Mouse (Mus musculus) liver, embryonic 16.5 days (tissue): Measurements from ENCODE around the gene Brat1. TPM values are rescaled to one million over a fixed set of nuclear protein-coding genes. Genes with fewer than 3 reads are reported as not detected.

Experiments
- ATAC-seq: fragments of 200-750 bp; cut with Nextera tagmentation; 2 replicates; pipeline ENCODE4 v1.8.0; 2017; ENCODE audit warnings: low read depth, mild to moderate bottlenecking, moderate number of reproducible peaks, moderate library complexity
- H3K27ac ChIP-seq: fragments of 300-500 bp; sonication (generic); 2 replicates; pipeline ENCODE4 v1.5.1; 2014; ENCODE audit warnings: mild to moderate bottlenecking, low read length
- H3K27me3 ChIP-seq: fragments of 300-500 bp; sonication (generic); 2 replicates; pipeline ENCODE4 v1.6.1; 2014; ENCODE audit warnings: low read depth, low read length, mixed read lengths; ENCODE audit not compliant: control insufficient read depth, insufficient read depth
- H3K36me3 ChIP-seq: fragments of 300-500 bp; sonication (generic); 2 replicates; pipeline ENCODE4 v1.6.1; 2014; ENCODE audit warnings: mild to moderate bottlenecking; ENCODE audit not compliant: control insufficient read depth, insufficient read depth
- H3K4me1 ChIP-seq: fragments of 300-500 bp; sonication (generic); 2 replicates; pipeline ENCODE4 v1.6.1; 2014; ENCODE audit warnings: low read depth, low read length, mixed read lengths; ENCODE audit not compliant: control insufficient read depth
- H3K4me2 ChIP-seq: fragments of 300-500 bp; sonication (generic); 2 replicates; pipeline ENCODE4 v1.6.1; 2014; ENCODE audit warnings: low read depth, low read length, mixed read lengths
- H3K4me3 ChIP-seq: fragments of 300-500 bp; sonication (generic); 2 replicates; pipeline ENCODE4 v1.5.1; 2014; ENCODE audit warnings: low read depth, mild to moderate bottlenecking, low read length
- H3K9ac ChIP-seq: fragments of 300-500 bp; sonication (generic); 2 replicates; pipeline ENCODE4 v1.6.1; 2014; ENCODE audit warnings: low read depth, low read length
- H3K9me3 ChIP-seq: fragments of 300-500 bp; sonication (generic); replicated peaks from 2 replicates; pipeline ENCODE4 v1.6.1; 2016; ENCODE audit warnings: low read length; ENCODE audit not compliant: control insufficient read depth
- WGBS: fragments of 180-500 bp; shearing (Covaris S2); extraction: QIAGEN DNeasy Blood & Tissue Kit; methylation state at CpG from one replicate; pipeline ENCODE4 v1.1.7; 2014; ENCODE audit not compliant: insufficient replicate concordance; 5-methylcytosine and 5-hydroxymethylcytosine counted together
- polyA plus RNA-seq: library from polyadenylated mRNA; unstranded; fragments of >200 nt; fragmentation: Nextera tagmentation; extraction: Ambion mirVana; gene quantifications from 2 replicates; pipeline ENCODE4 v1.2.1, GENCODE M21; 2015

Brat1 gene
- polyA plus RNA-seq, 1 experiment from 2014 or later = 7.8 TPM

DNA sequence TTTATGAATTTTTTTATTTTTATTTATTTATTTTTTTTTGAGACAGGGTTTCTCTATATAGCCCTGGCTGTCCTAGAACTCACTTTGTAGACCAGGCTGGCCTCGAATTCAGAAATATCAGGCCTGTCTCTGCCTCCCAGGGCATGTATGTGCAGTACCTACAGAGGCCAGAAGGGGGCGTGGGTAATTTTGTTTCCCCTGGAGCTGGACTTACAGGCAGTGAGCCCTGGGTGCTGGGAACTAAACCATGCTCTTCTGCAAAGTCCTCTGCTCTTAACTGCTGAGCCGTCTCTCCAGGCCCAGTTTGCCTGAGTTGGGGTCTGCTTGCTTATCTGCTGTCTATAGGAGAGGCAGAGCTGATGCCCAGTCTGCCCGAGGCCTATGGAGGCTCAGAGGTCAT lies 27.4 kb downstream of the Brat1 start:
- Histone ChIP-seq H3K4me3 (no peak overlapping the region), H3K36me3 (no peaks in the 10 kb centered on the region), H3K9me3 (no peaks in the 10 kb centered on the region), H3K27ac (no peak overlapping the region), H3K4me1 (peaks cover 5% of the 10 kb centered on the region), H3K27me3 (peaks cover 26% of the 10 kb centered on the region), H3K4me2 (no peak overlapping the region), H3K9ac (no peak overlapping the region)
- ATAC-seq = no peak
- 42% methylated on average over 4 of the region's 4 CpGs for WGBS

DNA sequence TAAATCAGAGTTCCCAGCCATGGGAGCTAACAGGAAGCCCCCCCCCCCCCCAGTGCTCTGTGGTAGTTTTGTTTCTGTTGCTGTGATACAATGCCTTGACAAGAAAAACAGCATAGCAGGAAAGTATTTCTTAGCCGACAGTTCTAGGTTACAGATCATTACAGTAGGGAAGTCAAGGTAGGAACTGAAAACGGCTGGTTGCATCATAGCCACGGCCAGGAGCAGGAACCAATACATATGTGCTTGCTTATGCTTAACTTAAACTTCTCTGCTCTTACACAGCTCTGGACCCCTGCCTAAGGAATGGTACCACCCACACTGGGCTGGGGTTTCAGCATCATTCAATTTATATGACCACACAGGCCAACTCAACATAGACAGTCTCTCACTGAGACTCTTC lies 28.5 kb downstream of the Brat1 start:
- Histone ChIP-seq H3K9me3 (no peaks in the 10 kb centered on the region), H3K4me2 (no peak overlapping the region), H3K36me3 (no peaks in the 10 kb centered on the region), H3K4me1 (peaks cover 5% of the 10 kb centered on the region), H3K27ac (no peak overlapping the region), H3K4me3 (no peak overlapping the region), H3K27me3 (peaks cover 30% of the 10 kb centered on the region), H3K9ac (no peak overlapping the region)
- ATAC-seq = no peak; the same call in 1 of the 2 replicates
- 19% methylated on average over 3 of the region's 3 CpGs for WGBS

DNA sequence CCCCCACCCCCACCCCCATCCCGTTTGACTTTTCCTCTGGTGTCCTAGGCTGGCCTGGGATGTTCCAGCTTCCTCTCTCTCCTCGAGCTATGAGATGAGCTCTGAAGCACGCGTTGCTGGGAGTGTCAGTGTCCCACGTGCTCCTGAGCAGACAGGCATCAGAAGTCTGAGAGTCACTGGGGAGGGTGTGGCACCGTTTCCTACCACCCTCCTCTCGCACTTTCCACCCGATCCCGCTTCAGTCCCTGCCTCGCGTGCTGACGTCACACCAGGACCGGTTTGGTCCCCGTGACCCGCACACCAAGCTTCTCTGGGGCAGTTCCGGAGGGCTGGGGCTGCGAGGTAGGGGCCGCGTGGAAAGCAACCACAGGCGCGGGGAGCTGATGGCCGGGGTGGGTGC lies 30.5 kb downstream of the Brat1 start:
- peak; percentile 17; the same call in 1 of the 2 replicates for ATAC-seq
- Histone ChIP-seq H3K9me3 (no peaks in the 10 kb centered on the region), H3K9ac (peak overlapping the region; percentile 37; the same call in 1 of the 2 replicates), H3K4me2 (peak overlapping the region; percentile 53), H3K27ac (no peak overlapping the region), H3K36me3 (no peaks in the 10 kb centered on the region), H3K4me3 (peak overlapping the region; percentile 44), H3K4me1 (peaks cover 5% of the 10 kb centered on the region), H3K27me3 (peaks cover 30% of the 10 kb centered on the region)
- WGBS = 0% methylated on average over 20 of the region's 22 CpGs

DNA sequence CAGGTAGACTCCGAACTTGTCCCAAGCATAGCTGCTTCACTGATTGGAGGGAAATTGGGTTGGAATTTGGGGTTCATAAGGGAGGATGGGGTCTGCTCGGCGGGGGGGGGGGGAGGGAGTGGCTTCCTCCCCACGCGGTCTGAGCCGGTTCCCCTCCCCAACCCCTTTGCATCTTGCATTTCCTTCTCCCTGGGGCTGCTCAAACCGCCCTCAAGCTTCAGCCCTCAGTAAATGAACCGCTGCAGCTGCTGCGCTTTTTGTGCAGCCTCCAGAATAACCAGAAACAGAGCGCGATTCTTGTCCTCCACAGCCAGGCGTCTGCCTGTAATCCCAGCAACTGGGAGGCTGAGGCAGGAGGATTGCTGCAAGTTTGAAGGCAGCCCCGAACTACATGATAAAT lies 31.4 kb downstream of the Brat1 start:
- Histone ChIP-seq H3K4me1 (peaks cover 5% of the 10 kb centered on the region), H3K9me3 (no peaks in the 10 kb centered on the region), H3K4me2 (peak overlapping the region; percentile 53), H3K27ac (no peak overlapping the region), H3K27me3 (peaks cover 30% of the 10 kb centered on the region), H3K36me3 (no peaks in the 10 kb centered on the region), H3K4me3 (peak overlapping the region; percentile 44; the same call in 1 of the 2 replicates), H3K9ac (no peak overlapping the region; the same call in 1 of the 2 replicates)
- WGBS = 8% methylated on average over 8 of the region's 13 CpGs
- ATAC-seq = no peak

DNA sequence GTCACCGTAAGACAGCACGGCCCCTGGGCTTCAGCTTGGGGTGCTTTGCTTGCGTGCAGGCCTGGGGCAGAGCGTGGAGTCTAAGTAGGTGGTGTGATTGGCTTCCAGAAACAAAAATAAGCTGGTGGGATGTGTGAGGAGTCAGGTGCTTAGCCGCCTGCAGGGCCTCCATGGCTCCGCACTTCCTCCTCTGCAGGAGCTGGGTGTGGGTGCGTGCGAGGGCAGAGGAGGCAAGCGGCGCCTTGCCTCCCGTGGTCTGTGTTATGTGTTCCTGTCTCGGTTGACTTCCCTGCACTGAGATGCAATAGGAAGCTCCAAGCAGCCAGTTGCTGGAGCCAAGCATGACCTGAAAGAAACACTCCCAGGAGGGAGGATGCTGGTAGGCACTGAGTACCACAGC lies 35.0 kb downstream of the Brat1 start:
- no peak overlapping the region for H3K27ac ChIP-seq
- H3K4me3 ChIP-seq = no peak overlapping the region
- no peak overlapping the region for H3K4me2 ChIP-seq
- 52% methylated on average over 12 of the region's 12 CpGs for WGBS
- peak; percentile 33 for ATAC-seq
- no peak overlapping the region for H3K9ac ChIP-seq
- peaks cover 5% of the 10 kb centered on the region for H3K4me1 ChIP-seq
- no peaks in the 10 kb centered on the region for H3K36me3 ChIP-seq
- H3K9me3 ChIP-seq = no peaks in the 10 kb centered on the region
- H3K27me3 ChIP-seq = peaks cover 28% of the 10 kb centered on the region

- ATAC-seq = no peak
- peaks cover 16% of the 10 kb centered on the region for H3K27me3 ChIP-seq
- no peak overlapping the region for H3K4me2 ChIP-seq
- H3K27ac ChIP-seq = no peak overlapping the region
- WGBS = 65% methylated on average over 11 of the region's 11 CpGs
- no peaks in the 10 kb centered on the region for H3K9me3 ChIP-seq
- H3K36me3 ChIP-seq = no peaks in the 10 kb centered on the region
- H3K4me3 ChIP-seq = no peak overlapping the region
- H3K4me1 ChIP-seq = no peaks in the 10 kb centered on the region
- H3K9ac ChIP-seq = no peak overlapping the region
Observed at GRCm38 (mm10) chr5:140741040-140741439, 36.2 kb downstream of the Brat1 start.

DNA sequence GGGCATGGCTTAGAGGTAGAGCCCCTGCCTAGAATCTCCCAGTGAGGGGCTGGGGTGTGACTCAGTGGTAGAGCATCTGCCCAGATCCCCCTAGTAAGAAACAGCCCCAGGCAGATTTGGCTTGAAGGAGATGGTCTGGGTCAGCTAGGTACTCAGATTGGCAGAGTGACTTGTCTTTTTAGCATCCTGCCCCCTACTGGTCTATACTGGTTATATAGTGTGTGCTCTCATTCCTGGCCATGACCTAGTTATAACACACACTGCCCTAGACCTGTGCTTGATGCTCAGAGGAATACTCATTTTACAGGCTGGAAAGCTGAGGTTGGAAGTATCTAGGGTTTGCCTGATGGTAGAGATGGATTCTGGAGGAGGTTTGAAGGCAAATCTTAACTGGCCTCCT lies 37.1 kb downstream of the Brat1 start:
- Histone ChIP-seq H3K4me3 (no peak overlapping the region), H3K36me3 (no peaks in the 10 kb centered on the region), H3K4me1 (no peaks in the 10 kb centered on the region), H3K4me2 (no peak overlapping the region), H3K27ac (no peak overlapping the region), H3K27me3 (peaks cover 7% of the 10 kb centered on the region), H3K9me3 (no peaks in the 10 kb centered on the region), H3K9ac (no peak overlapping the region)
- no peak for ATAC-seq

- WGBS = 39% methylated on average over 12 of the region's 12 CpGs
- Histone ChIP-seq H3K4me1 (no peaks in the 10 kb centered on the region), H3K27ac (no peak overlapping the region), H3K9ac (no peak overlapping the region), H3K4me3 (no peak overlapping the region), H3K36me3 (no peaks in the 10 kb centered on the region), H3K27me3 (no peaks in the 10 kb centered on the region), H3K4me2 (no peak overlapping the region), H3K9me3 (no peaks in the 10 kb centered on the region)
- no peak for ATAC-seq
Observed at GRCm38 (mm10) chr5:140743706-140744131, 38.9 kb downstream of the Brat1 start.

DNA sequence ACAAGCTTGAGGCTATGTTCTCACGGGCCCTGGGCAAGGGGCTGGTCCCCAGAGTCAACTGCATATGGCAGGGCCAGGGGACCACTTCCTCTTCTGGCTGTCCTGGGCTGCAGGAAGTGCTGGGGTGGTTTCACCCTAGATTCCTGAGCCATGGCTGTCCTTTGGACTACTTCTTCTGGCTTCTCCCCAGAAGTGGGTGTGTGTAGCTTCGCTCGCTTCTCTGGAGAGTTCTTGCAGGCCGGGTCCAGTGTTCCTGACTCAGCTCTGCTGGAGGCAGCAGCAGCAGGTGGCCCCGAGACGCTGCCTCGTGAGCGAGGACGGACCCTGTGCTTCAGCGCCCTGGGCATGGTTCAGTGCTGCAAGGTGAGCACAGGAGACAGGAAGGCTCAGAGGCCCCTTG lies 43.6 kb downstream of the Brat1 start:
- H3K9ac ChIP-seq = no peak overlapping the region
- ATAC-seq = no peak
- H3K27me3 ChIP-seq = no peaks in the 10 kb centered on the region
- H3K4me1 ChIP-seq = peaks cover 8% of the 10 kb centered on the region; the same call in 1 of the 2 replicates
- no peak overlapping the region for H3K4me2 ChIP-seq
- 58% methylated on average over 10 of the region's 10 CpGs for WGBS
- H3K9me3 ChIP-seq = no peaks in the 10 kb centered on the region
- H3K4me3 ChIP-seq = no peak overlapping the region
- H3K27ac ChIP-seq = no peak overlapping the region
- no peaks in the 10 kb centered on the region for H3K36me3 ChIP-seq
